Mouse (Mus musculus): ENCODE data around the gene Hypk. TPM values are rescaled to one million over a fixed set of nuclear protein-coding genes. Genes with fewer than 3 reads are reported as not detected.

The Hypk gene
- total and polyA plus RNA-seq, 3 experiments, result 17.6 to 79.7 TPM; not detected in 1

DNA sequence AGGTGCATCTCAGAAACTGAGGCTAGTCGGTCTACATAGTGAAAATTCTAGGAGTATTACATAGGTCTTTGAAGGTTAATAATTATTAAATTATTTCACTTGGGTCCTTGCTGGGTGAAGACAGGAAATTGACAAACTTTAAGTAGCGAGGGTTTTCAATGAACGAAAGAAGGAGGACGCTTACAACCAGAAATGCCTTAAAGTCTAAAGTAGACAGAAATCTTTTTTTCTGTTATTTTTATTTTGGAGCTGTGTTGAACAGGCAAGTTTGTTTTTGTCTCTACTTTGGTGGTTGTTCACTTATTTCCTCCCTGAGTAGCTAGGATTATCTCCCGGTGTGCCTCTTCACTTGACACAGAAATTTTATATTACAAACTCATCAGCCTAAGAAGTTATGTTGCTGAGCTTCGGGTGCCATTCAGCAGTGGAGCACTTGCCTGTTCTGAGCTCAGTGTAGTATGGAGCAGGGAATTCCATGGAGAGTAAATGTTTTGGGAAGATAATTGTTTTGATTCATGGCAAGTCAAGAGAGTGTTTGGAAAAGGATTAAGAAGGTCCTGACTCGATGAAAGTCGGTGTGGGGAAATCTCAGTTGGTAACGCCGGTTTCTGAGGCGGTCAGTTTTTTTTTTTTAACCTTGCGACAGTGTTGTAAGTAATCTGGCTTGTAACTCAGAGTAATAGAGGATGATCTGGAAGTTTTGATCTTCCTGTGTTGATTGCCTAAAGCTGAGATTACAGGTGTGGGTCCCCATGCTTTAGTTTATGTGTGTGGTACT, 54.3 kb downstream of the Hypk start:
- Histone ChIP-seq H3K79me2 (ENCODE audit: control insufficient read depth, insufficient read depth, low read length, poor library complexity) (peaks cover 45% of the 10 kb centered on the region), H3K4me3 (ENCODE audit: control insufficient read depth in 1 of 2, insufficient read depth in 1 of 2, low read depth in 2 of 2, low read length in 2 of 2) (peak overlapping the region; percentile 59 to 93), H3K27me3 (ENCODE audit: control insufficient read depth in 1 of 2, insufficient read depth in 2 of 2, low read length in 2 of 2) (no peaks in the 10 kb centered on the region), H3K4me1 (ENCODE audit: control insufficient read depth in 1 of 2, insufficient read depth in 2 of 2, low read length in 2 of 2) (peaks cover 0 to 4% of the 10 kb centered on the region in 2 experiments; a peak in 2 of 4 replicates), H3K36me3 (ENCODE audit: control insufficient read depth in 1 of 2, insufficient read depth in 2 of 2, low read length in 2 of 2) (peaks cover 1 to 4% of the 10 kb centered on the region in 2 experiments; a peak in 1 of 4 replicates), H3K27ac (ENCODE audit: control insufficient read depth, low read depth, low read length) (peak overlapping the region; percentile 58), H3K9me3 (replicated peaks; ENCODE audit: insufficient read depth, low read length) (no peaks in the 10 kb centered on the region), H3K9ac (ENCODE audit: control insufficient read depth, low read depth, low read length, poor library complexity, severe bottlenecking) (peak overlapping the region; percentile 91)
- DNase-seq (ENCODE audit: low read depth, low spot score), result peak; percentile 46
- TF ChIP-seq USF1 (IDR thresholded peaks at IDR 0.05; ENCODE audit: low read depth, low read length) (no peak), ZNF384 (IDR thresholded peaks at IDR 0.05; ENCODE audit: low read depth, low read length) (0 out of 2 replicates have a peak, but pooled peaks have one; percentile 6)

DNA sequence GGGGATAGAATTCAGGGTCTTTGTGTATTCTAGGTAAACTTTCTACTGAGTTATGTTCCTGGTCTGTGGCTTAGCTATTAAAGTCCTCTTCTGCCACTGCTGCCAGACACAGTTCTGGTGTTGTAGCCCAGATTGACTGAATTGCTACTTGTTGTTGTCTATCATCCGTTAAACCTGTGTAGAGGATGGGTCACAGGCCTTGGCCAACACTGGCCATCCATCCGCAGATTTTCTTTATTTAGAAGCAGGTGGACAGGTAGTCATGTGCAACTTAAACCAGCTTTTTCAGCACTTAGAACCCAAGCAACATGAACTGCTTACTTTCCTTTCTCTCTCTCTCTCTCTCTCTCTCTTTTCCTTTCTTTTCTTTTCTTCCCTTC, 54.9 kb downstream of the Hypk start:
- H3K4me1 ChIP-seq (ENCODE audit: control insufficient read depth in 1 of 2, insufficient read depth in 2 of 2, low read length in 2 of 2), result peaks cover 0 to 4% of the 10 kb centered on the region in 2 experiments; a peak in 2 of 4 replicates
- H3K27ac ChIP-seq (ENCODE audit: control insufficient read depth, low read depth, low read length), result no peak overlapping the region
- TF ChIP-seq TCF12 (IDR thresholded peaks at IDR 0.05; ENCODE audit: low read depth, low read length), result no peak
- no peak for TF ChIP-seq HCFC1 (IDR thresholded peaks at IDR 0.05; ENCODE audit: low read depth, low read length)
- no peak for TF ChIP-seq MAZ (IDR thresholded peaks at IDR 0.05; ENCODE audit: low read depth, low read length)
- no peak for TF ChIP-seq ELF1 (IDR thresholded peaks at IDR 0.05; ENCODE audit: low read depth, low read length)
- TF ChIP-seq POLR2A (IDR thresholded peaks at IDR 0.05; ENCODE audit: control insufficient read depth in 1 of 2, insufficient read depth in 1 of 2, low read depth in 1 of 2, low read length in 2 of 2, poor library complexity in 1 of 2), result no peak
- TF ChIP-seq UBTF (IDR thresholded peaks at IDR 0.05; ENCODE audit: borderline replicate concordance, insufficient read depth, low read depth, low read length), result no peak
- no peak for TF ChIP-seq ZNF384 (IDR thresholded peaks at IDR 0.05; ENCODE audit: low read depth, low read length)
- no peak for TF ChIP-seq USF2 (IDR thresholded peaks at IDR 0.05; ENCODE audit: borderline replicate concordance in 1 of 2, insufficient read depth in 1 of 2, low read depth in 1 of 2, low read length in 2 of 2)
- peaks cover 46% of the 10 kb centered on the region for H3K79me2 ChIP-seq (ENCODE audit: control insufficient read depth, insufficient read depth, low read length, poor library complexity)
- H3K9me3 ChIP-seq (replicated peaks; ENCODE audit: insufficient read depth, low read length), result no peaks in the 10 kb centered on the region
- H3K27me3 ChIP-seq (ENCODE audit: control insufficient read depth in 1 of 2, insufficient read depth in 2 of 2, low read length in 2 of 2), result no peaks in the 10 kb centered on the region
- H3K36me3 ChIP-seq (ENCODE audit: control insufficient read depth in 1 of 2, insufficient read depth in 2 of 2, low read length in 2 of 2), result peaks cover 1 to 4% of the 10 kb centered on the region in 2 experiments; a peak in 1 of 4 replicates
- peak overlapping the region; percentile 91 for H3K9ac ChIP-seq (ENCODE audit: control insufficient read depth, low read depth, low read length, poor library complexity, severe bottlenecking)
- peak overlapping the region; percentile 13 to 59; a peak in 3 of 4 replicates for H3K4me3 ChIP-seq (ENCODE audit: control insufficient read depth in 1 of 2, insufficient read depth in 1 of 2, low read depth in 2 of 2, low read length in 2 of 2)
- DNase-seq (ENCODE audit: low read depth, low spot score), result no peak

Other genes starting within 250 kb of the Hypk start
- 13.4 and 16.6 TPM in 2 replicates for gene Trp53bp1, start 181.9 kb upstream of the Hypk start, total RNA-seq (2012; rRNA removed)
- 100 to 1,000 TPM in 1 of 2 experiments, 10 to 100 TPM in 1; 37.3 to 160 TPM for gene Trp53bp1, start 181.9 kb upstream of the Hypk start, polyA plus RNA-seq (2012; ENCODE audit: insufficient read depth in 1 of 2, insufficient read length in 2 of 2, low read depth in 1 of 2, low replicate concordance in 2 of 2, missing spikeins in 1 of 2)
- 0.77 and 2.6 TPM in 2 replicates for gene Map1a, start 163.7 kb upstream of the Hypk start, total RNA-seq (2012; rRNA removed)
- gene Map1a, start 163.7 kb upstream of the Hypk start, polyA plus RNA-seq (2012; ENCODE audit: insufficient read depth in 1 of 2, insufficient read length in 2 of 2, low read depth in 1 of 2, low replicate concordance in 2 of 2, missing spikeins in 1 of 2), result 1 to 10 TPM in 1 of 2 experiments, not detected in 1; 9.4 TPM
- gene Ppip5k1, start 97.9 kb upstream of the Hypk start, total RNA-seq (2012; rRNA removed), result 8.7 and 10.4 TPM in 2 replicates
- gene Ppip5k1, start 97.9 kb upstream of the Hypk start, polyA plus RNA-seq (2012; ENCODE audit: insufficient read depth in 1 of 2, insufficient read length in 2 of 2, low read depth in 1 of 2, low replicate concordance in 2 of 2, missing spikeins in 1 of 2), result 10 to 100 TPM in 1 of 2 experiments, not detected in 1; 14.8 TPM
- gene Ckmt1, start 95.6 kb upstream of the Hypk start, total RNA-seq (2012; rRNA removed), result not detected in 2 replicates
- gene Ckmt1, start 95.6 kb upstream of the Hypk start, polyA plus RNA-seq (2012; ENCODE audit: insufficient read depth in 1 of 2, insufficient read length in 2 of 2, low read depth in 1 of 2, low replicate concordance in 2 of 2, missing spikeins in 1 of 2), result not detected
- gene Strc, start 66.1 kb upstream of the Hypk start, total RNA-seq (2012; rRNA removed), result not detected in 2 replicates
- not detected for gene Strc, start 66.1 kb upstream of the Hypk start, polyA plus RNA-seq (2012; ENCODE audit: insufficient read depth in 1 of 2, insufficient read length in 2 of 2, low read depth in 1 of 2, low replicate concordance in 2 of 2, missing spikeins in 1 of 2)
- 70.7 and 89.4 TPM in 2 replicates for gene Pdia3, start 39.5 kb upstream of the Hypk start, total RNA-seq (2012; rRNA removed)
- 100 to 1,000 TPM; 471 to 473 TPM for gene Pdia3, start 39.5 kb upstream of the Hypk start, polyA plus RNA-seq (2012; ENCODE audit: insufficient read depth in 1 of 2, insufficient read length in 2 of 2, low read depth in 1 of 2, low replicate concordance in 2 of 2, missing spikeins in 1 of 2)
- 1.1 and 1.2 TPM in 2 replicates for gene Catsper2, start 39.5 kb upstream of the Hypk start, total RNA-seq (2012; rRNA removed)
- gene Catsper2, start 39.5 kb upstream of the Hypk start, polyA plus RNA-seq (2012; ENCODE audit: insufficient read depth in 1 of 2, insufficient read length in 2 of 2, low read depth in 1 of 2, low replicate concordance in 2 of 2, missing spikeins in 1 of 2), result 1 to 10 TPM in 1 of 2 experiments, not detected in 1; 2.5 TPM
- not detected in 2 replicates for gene Ell3, start 9.0 kb upstream of the Hypk start, total RNA-seq (2012; rRNA removed)
- not detected for gene Ell3, start 9.0 kb upstream of the Hypk start, polyA plus RNA-seq (2012; ENCODE audit: insufficient read depth in 1 of 2, insufficient read length in 2 of 2, low read depth in 1 of 2, low replicate concordance in 2 of 2, missing spikeins in 1 of 2)
- 352 and 370 TPM in 2 replicates for gene Serf2, start 4.1 kb upstream of the Hypk start, total RNA-seq (2012; rRNA removed)
- gene Serf2, start 4.1 kb upstream of the Hypk start, polyA plus RNA-seq (2012; ENCODE audit: insufficient read depth in 1 of 2, insufficient read length in 2 of 2, low read depth in 1 of 2, low replicate concordance in 2 of 2, missing spikeins in 1 of 2), result 100 to 1,000 TPM in 1 of 2 experiments, not detected in 1; 469 TPM
- 0.75 and 1.2 TPM in 2 replicates for gene Serinc4, start 3.5 kb downstream of the Hypk start, total RNA-seq (2012; rRNA removed)
- gene Serinc4, start 3.5 kb downstream of the Hypk start, polyA plus RNA-seq (2012; ENCODE audit: insufficient read depth in 1 of 2, insufficient read length in 2 of 2, low read depth in 1 of 2, low replicate concordance in 2 of 2, missing spikeins in 1 of 2), result under 1 TPM in 1 of 2 experiments, not detected in 1; 0.38 TPM
- gene Mfap1b, start 20.8 kb downstream of the Hypk start, total RNA-seq (2012; rRNA removed), result 17.2 and 20.3 TPM in 2 replicates
- gene Mfap1b, start 20.8 kb downstream of the Hypk start, polyA plus RNA-seq (2012; ENCODE audit: insufficient read depth in 1 of 2, insufficient read length in 2 of 2, low read depth in 1 of 2, low replicate concordance in 2 of 2, missing spikeins in 1 of 2), result 10 to 100 TPM in 1 of 2 experiments, not detected in 1; 19.1 TPM
- gene Mfap1a, start 53.4 kb downstream of the Hypk start, total RNA-seq (2012; rRNA removed), result 23.5 and 23.8 TPM in 2 replicates
- 10 to 100 TPM in 1 of 2 experiments, not detected in 1; 29.3 TPM for gene Mfap1a, start 53.4 kb downstream of the Hypk start, polyA plus RNA-seq (2012; ENCODE audit: insufficient read depth in 1 of 2, insufficient read length in 2 of 2, low read depth in 1 of 2, low replicate concordance in 2 of 2, missing spikeins in 1 of 2)
- 23.2 and 23.5 TPM in 2 replicates for gene Wdr76, start 53.4 kb downstream of the Hypk start, total RNA-seq (2012; rRNA removed)
- gene Wdr76, start 53.4 kb downstream of the Hypk start, polyA plus RNA-seq (2012; ENCODE audit: insufficient read depth in 1 of 2, insufficient read length in 2 of 2, low read depth in 1 of 2, low replicate concordance in 2 of 2, missing spikeins in 1 of 2), result 10 to 100 TPM in 1 of 2 experiments, not detected in 1; 21.8 TPM